Mouse (Mus musculus): ENCODE data around the gene Cap1. TPM values are rescaled to one million over a fixed set of nuclear protein-coding genes. Genes with fewer than 3 reads are reported as not detected.

The Cap1 gene
- polyA plus RNA-seq, 1 experiment from 2014 or later, result 76.0 TPM

GRCm38 (mm10) chr4:122909572-122910189, 23.8 kb upstream of the Cap1 start:
- WGBS, result 24% methylated on average over 12 of the region's 12 CpGs
- peaks cover 9% of the 10 kb centered on the region for H3K4me1 ChIP-seq (replicated peaks)
- H3K4me3 ChIP-seq, result no peak overlapping the region
- H3K9ac ChIP-seq, result 0 out of 2 replicates have a peak overlapping the region, but pooled peaks have one; percentile 35
- 0 out of 2 replicates have a peak, but pooled peaks have one; percentile 57 for ATAC-seq (ENCODE audit: low FRiP score)
- H3K9me3 ChIP-seq, result no peaks in the 10 kb centered on the region
- H3K27ac ChIP-seq, result no peak overlapping the region
- H3K27me3 ChIP-seq, result no peaks in the 10 kb centered on the region
- no peaks in the 10 kb centered on the region for H3K36me3 ChIP-seq
- H3K4me2 ChIP-seq, result peak overlapping the region; percentile 36; the same call in 1 of the 2 replicates

- no peak overlapping the region for H3K27ac ChIP-seq
Observed at GRCm38 (mm10) chr4:122905359-122905758, 19.5 kb upstream of the Cap1 start.

GRCm38 (mm10) chr4:122903709-122904108, 17.9 kb upstream of the Cap1 start:
- no peaks in the 10 kb centered on the region for H3K9me3 ChIP-seq
- no peak overlapping the region for H3K27ac ChIP-seq
- no peak overlapping the region for H3K9ac ChIP-seq
- no peak for ATAC-seq (ENCODE audit: low FRiP score)
- 93% methylated on average over 3 of the region's 3 CpGs for WGBS
- H3K27me3 ChIP-seq, result no peaks in the 10 kb centered on the region
- no peak overlapping the region for H3K4me2 ChIP-seq
- H3K4me1 ChIP-seq (replicated peaks), result no peaks in the 10 kb centered on the region
- H3K4me3 ChIP-seq, result no peak overlapping the region
- no peaks in the 10 kb centered on the region for H3K36me3 ChIP-seq

More at GRCm38 (mm10) chr4:122905359-122905758, 19.5 kb upstream of the Cap1 start:
- no peak overlapping the region for H3K4me2 ChIP-seq
- 87% methylated on average over 10 of the region's 10 CpGs for WGBS
- no peak overlapping the region for H3K9ac ChIP-seq
- no peak overlapping the region for H3K4me3 ChIP-seq
- no peaks in the 10 kb centered on the region for H3K9me3 ChIP-seq
- H3K4me1 ChIP-seq (replicated peaks), result peaks cover 9% of the 10 kb centered on the region
- H3K27me3 ChIP-seq, result no peaks in the 10 kb centered on the region
- no peak for ATAC-seq (ENCODE audit: low FRiP score)
- H3K36me3 ChIP-seq, result no peaks in the 10 kb centered on the region

GRCm38 (mm10) chr4:122902156-122902555, 16.3 kb upstream of the Cap1 start:
- ATAC-seq (ENCODE audit: low FRiP score), result no peak
- H3K36me3 ChIP-seq, result no peaks in the 10 kb centered on the region
- no peak overlapping the region for H3K4me2 ChIP-seq
- 29% methylated on average over 6 of the region's 6 CpGs for WGBS
- no peaks in the 10 kb centered on the region for H3K9me3 ChIP-seq
- no peak overlapping the region for H3K4me3 ChIP-seq
- no peak overlapping the region for H3K9ac ChIP-seq
- H3K27ac ChIP-seq, result no peak overlapping the region
- no peaks in the 10 kb centered on the region for H3K4me1 ChIP-seq (replicated peaks)
- no peaks in the 10 kb centered on the region for H3K27me3 ChIP-seq

- Histone ChIP-seq H3K9ac (no peak overlapping the region), H3K4me3 (no peak overlapping the region), H3K27me3 (no peaks in the 10 kb centered on the region), H3K4me2 (no peak overlapping the region), H3K27ac (no peak overlapping the region), H3K4me1 (replicated peaks) (no peaks in the 10 kb centered on the region), H3K36me3 (no peaks in the 10 kb centered on the region), H3K9me3 (no peaks in the 10 kb centered on the region; the same call in 1 of the 2 replicates)
- 16% methylated on average over 5 of the region's 5 CpGs for WGBS
- no peak for ATAC-seq (ENCODE audit: low FRiP score)
Observed at GRCm38 (mm10) chr4:122898313-122898712, 12.5 kb upstream of the Cap1 start.

- ATAC-seq (ENCODE audit: low FRiP score), result no peak
- H3K4me3 ChIP-seq, result no peak overlapping the region
- no peaks in the 10 kb centered on the region for H3K4me1 ChIP-seq (replicated peaks)
- no peak overlapping the region for H3K27ac ChIP-seq
- no peaks in the 10 kb centered on the region for H3K36me3 ChIP-seq
- no peak overlapping the region for H3K9ac ChIP-seq
- H3K9me3 ChIP-seq, result no peaks in the 10 kb centered on the region; the same call in 1 of the 2 replicates
- no peak overlapping the region for H3K4me2 ChIP-seq
- WGBS, result 91% methylated on average over 4 of the region's 4 CpGs
- H3K27me3 ChIP-seq, result no peaks in the 10 kb centered on the region
Observed at GRCm38 (mm10) chr4:122897750-122898149, 11.9 kb upstream of the Cap1 start.

GRCm38 (mm10) chr4:122892157-122892556, 6.3 kb upstream of the Cap1 start:
- ATAC-seq (ENCODE audit: low FRiP score), result no peak
- H3K4me2 ChIP-seq, result no peak overlapping the region
- H3K36me3 ChIP-seq, result no peaks in the 10 kb centered on the region
- no peaks in the 10 kb centered on the region; the same call in 1 of the 2 replicates for H3K9me3 ChIP-seq
- no peak overlapping the region for H3K9ac ChIP-seq
- no peak overlapping the region for H3K4me3 ChIP-seq
- 80% methylated on average over 5 of the region's 5 CpGs for WGBS
- no peaks in the 10 kb centered on the region for H3K27me3 ChIP-seq
- H3K4me1 ChIP-seq (replicated peaks), result peaks cover 7% of the 10 kb centered on the region; the same call in 1 of the 2 replicates
- no peak overlapping the region for H3K27ac ChIP-seq

- no peaks in the 10 kb centered on the region for H3K36me3 ChIP-seq
- H3K9ac ChIP-seq, result no peak overlapping the region
- ATAC-seq (ENCODE audit: low FRiP score), result no peak
- no peaks in the 10 kb centered on the region; the same call in 1 of the 2 replicates for H3K9me3 ChIP-seq
- H3K4me3 ChIP-seq, result no peak overlapping the region
- WGBS, result 24% methylated on average over 1 of the region's 1 CpGs
- H3K4me2 ChIP-seq, result no peak overlapping the region
- H3K4me1 ChIP-seq (replicated peaks), result peaks cover 11% of the 10 kb centered on the region; the same call in 1 of the 2 replicates
- no peaks in the 10 kb centered on the region for H3K27me3 ChIP-seq
- peak overlapping the region; percentile 77; the same call in 1 of the 2 replicates for H3K27ac ChIP-seq
Observed at GRCm38 (mm10) chr4:122891597-122891996, 5.7 kb upstream of the Cap1 start.

GRCm38 (mm10) chr4:122890881-122891481, 5.1 kb upstream of the Cap1 start:
- peak; percentile 18; the same call in 1 of the 2 replicates for ATAC-seq (ENCODE audit: low FRiP score)
- H3K36me3 ChIP-seq, result no peaks in the 10 kb centered on the region
- H3K4me2 ChIP-seq, result no peak overlapping the region
- H3K4me3 ChIP-seq, result no peak overlapping the region
- 7% methylated on average over 3 of the region's 3 CpGs for WGBS
- H3K9me3 ChIP-seq, result no peaks in the 10 kb centered on the region; the same call in 1 of the 2 replicates
- peak overlapping the region; percentile 39; the same call in 1 of the 2 replicates for H3K9ac ChIP-seq
- no peaks in the 10 kb centered on the region for H3K27me3 ChIP-seq
- H3K27ac ChIP-seq, result peak overlapping the region; percentile 77
- H3K4me1 ChIP-seq (replicated peaks), result peaks cover 11% of the 10 kb centered on the region; the same call in 1 of the 2 replicates

- no peaks in the 10 kb centered on the region; the same call in 1 of the 2 replicates for H3K36me3 ChIP-seq
- H3K4me2 ChIP-seq, result peak overlapping the region; percentile 76
- WGBS, result 78% methylated on average over 2 of the region's 2 CpGs
- H3K27ac ChIP-seq, result peak overlapping the region; percentile 99
- H3K27me3 ChIP-seq, result no peaks in the 10 kb centered on the region
- peaks cover 35% of the 10 kb centered on the region for H3K4me1 ChIP-seq (replicated peaks)
- H3K9me3 ChIP-seq, result no peaks in the 10 kb centered on the region
- no peak for ATAC-seq (ENCODE audit: low FRiP score)
- H3K9ac ChIP-seq, result peak overlapping the region; percentile 86; the same call in 1 of the 2 replicates
- H3K4me3 ChIP-seq, result peak overlapping the region; percentile 82
Observed at GRCm38 (mm10) chr4:122887336-122887735, 1.5 kb upstream of the Cap1 start.

- Histone ChIP-seq H3K27ac (peak overlapping the region; percentile 99), H3K4me3 (peak overlapping the region; percentile 82), H3K27me3 (no peaks in the 10 kb centered on the region), H3K9ac (peak overlapping the region; percentile 86), H3K9me3 (no peaks in the 10 kb centered on the region), H3K4me2 (peak overlapping the region; percentile 76), H3K36me3 (no peaks in the 10 kb centered on the region; the same call in 1 of the 2 replicates), H3K4me1 (replicated peaks) (peaks cover 42% of the 10 kb centered on the region)
- WGBS, result 6% methylated on average over 19 of the region's 19 CpGs
- ATAC-seq (ENCODE audit: low FRiP score), result peak; percentile 0; the same call in 1 of the 2 replicates
Observed at GRCm38 (mm10) chr4:122886579-122887254, 861 bp upstream of the Cap1 start.

All from hindbrain, embryonic 13.5 days (tissue).